Mouse (Mus musculus) brown adipose tissue, adult 24 weeks (tissue): ENCODE results near the gene Psme3. TPM values are rescaled to one million over a fixed set of nuclear protein-coding genes. Genes with fewer than 3 reads are reported as not detected.

Source experiments
- H3K27ac ChIP-seq: fragments of 200-500 bp; replicated peaks from 2 replicates; pipeline ENCODE4 v1.5.1; 2012; ENCODE audit warnings: low read depth, mild to moderate bottlenecking, low read length
- H3K4me1 ChIP-seq: fragments of 200-500 bp; 2 replicates; pipeline ENCODE4 v1.6.1; 2012; ENCODE audit warnings: low read length, mixed read lengths; ENCODE audit not compliant: control insufficient read depth, insufficient read depth, insufficient read length
- H3K4me3 ChIP-seq: fragments of 200-500 bp; 2 replicates; pipeline ENCODE4 v1.5.1; 2012; ENCODE audit warnings: low read depth, mild to moderate bottlenecking, low read length, moderate library complexity; ENCODE audit not compliant: insufficient read depth
- polyA plus RNA-seq: library from polyadenylated mRNA; stranded (reverse); fragments of >200 nt; gene quantifications from 2 replicates; pipeline ENCODE4 v1.2.4, GENCODE M21; 2012; ENCODE audit not compliant: missing spikeins, insufficient read depth, insufficient read length

Psme3 gene
- polyA plus RNA-seq, 1 experiment, result 79.6 TPM

GRCm38 (mm10) chr11:101354438-101355010, 38.5 kb downstream of the Psme3 start:
- H3K27ac ChIP-seq, result no peak overlapping the region
- no peak overlapping the region for H3K4me3 ChIP-seq
- H3K4me1 ChIP-seq, result no peaks in the 10 kb centered on the region

DNA sequence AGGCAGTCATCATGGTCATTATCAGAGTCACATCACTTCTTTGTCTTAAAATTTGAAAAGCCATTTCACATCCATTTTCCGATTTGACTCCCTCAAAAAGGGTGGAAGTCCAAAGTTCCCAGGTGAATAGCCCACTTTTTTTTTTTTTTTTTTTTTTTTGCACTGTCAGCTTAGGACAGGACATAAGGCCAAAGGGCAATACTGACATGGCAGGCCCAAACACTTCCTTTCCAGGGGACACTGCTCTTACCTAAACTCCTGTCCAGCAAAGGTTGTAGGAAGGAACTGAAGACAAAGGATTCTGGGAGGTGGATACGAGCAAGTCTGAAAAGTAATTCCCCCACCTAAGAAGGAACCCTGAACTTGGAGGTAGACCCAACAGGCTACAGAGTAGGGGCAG, 39.9 kb downstream of the Psme3 start:
- no peak overlapping the region for H3K4me3 ChIP-seq
- H3K27ac ChIP-seq, result no peak overlapping the region

GRCm38 (mm10) chr11:101357505-101358182, 41.6 kb downstream of the Psme3 start:
- Histone ChIP-seq H3K4me3 (no peak overlapping the region), H3K27ac (no peak overlapping the region), H3K4me1 (peaks cover 13% of the 10 kb centered on the region; the same call in 1 of the 2 replicates)

More for the DNA sequence above, 39.9 kb downstream of the Psme3 start:
- peaks cover 3% of the 10 kb centered on the region; the same call in 1 of the 2 replicates for H3K4me1 ChIP-seq

- Histone ChIP-seq H3K27ac (peak overlapping the region; percentile 49), H3K4me3 (no peak overlapping the region), H3K4me1 (peaks cover 16% of the 10 kb centered on the region; the same call in 1 of the 2 replicates)
Observed at GRCm38 (mm10) chr11:101359776-101360175, 43.8 kb downstream of the Psme3 start.

- H3K4me3 ChIP-seq, result no peak overlapping the region
- H3K27ac ChIP-seq, result peak overlapping the region; percentile 49
- H3K4me1 ChIP-seq, result peaks cover 16% of the 10 kb centered on the region; the same call in 1 of the 2 replicates
Observed at GRCm38 (mm10) chr11:101360651-101361113, 44.7 kb downstream of the Psme3 start.

DNA sequence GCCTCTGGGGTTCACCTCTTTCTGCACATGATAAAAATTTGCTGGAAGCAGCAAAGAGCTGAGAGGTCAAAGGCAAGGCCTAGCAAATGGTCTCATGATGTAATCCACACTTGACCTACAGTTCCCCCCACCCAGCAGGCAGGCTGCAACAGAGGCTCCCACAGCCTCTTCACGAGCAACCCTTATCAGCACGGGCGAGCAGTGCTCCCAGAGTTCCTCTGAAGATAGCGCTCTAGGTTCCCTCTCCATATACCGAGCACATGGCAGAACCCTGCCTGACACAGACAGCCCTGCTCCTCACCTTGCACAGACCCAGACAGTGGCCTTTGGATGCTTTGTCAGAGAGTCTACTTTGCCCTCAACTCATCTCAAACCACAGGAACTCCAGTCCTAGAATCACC, 48.5 kb downstream of the Psme3 start:
- Histone ChIP-seq H3K4me3 (no peak overlapping the region), H3K27ac (peak overlapping the region; percentile 19), H3K4me1 (peaks cover 16% of the 10 kb centered on the region; the same call in 1 of the 2 replicates)

- H3K4me3 ChIP-seq, result no peak within 1 kb of the TSS
- no peak within 1 kb of the TSS for H3K27ac ChIP-seq
- H3K4me1 ChIP-seq, result 0 out of 2 replicates have a peak, but pooled peaks cover 3% of the 10 kb centered on the region
Observed at GRCm38 (mm10) chr11:101367326-101367935, 51.4 kb downstream of the Psme3 start, which contains the start of gene G6pc. Gene G6pc (plus strand): TSS chr11:101367561.

DNA sequence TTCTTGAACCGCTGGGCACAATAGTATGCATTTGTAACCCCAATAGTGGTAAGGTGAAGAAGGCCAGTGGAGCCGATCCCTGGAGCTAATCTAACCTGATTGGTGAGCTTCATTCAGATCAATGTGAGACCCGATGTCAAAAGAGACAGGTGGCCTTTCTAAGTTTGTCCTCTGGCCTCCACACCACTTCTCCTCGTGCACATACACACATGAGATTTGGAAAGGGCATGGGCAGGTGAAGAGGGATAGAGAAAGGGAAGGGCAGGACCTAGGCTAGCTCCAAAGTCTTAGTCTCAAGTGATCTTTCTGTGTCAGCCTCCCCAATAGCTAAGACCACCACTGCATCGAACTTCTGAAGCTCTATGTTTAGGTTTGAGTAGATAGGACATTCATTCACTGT, 54.1 kb downstream of the Psme3 start:
- no peak overlapping the region for H3K4me3 ChIP-seq
- H3K27ac ChIP-seq, result no peak overlapping the region
- no peaks in the 10 kb centered on the region for H3K4me1 ChIP-seq

Other genes starting within 250 kb of the Psme3 start
- gene Naglu, start 246.2 kb upstream of the Psme3 start, polyA plus RNA-seq, result 4.4 and 7.1 TPM in 2 replicates
- not detected in 2 replicates for gene Hsd17b1, start 237.8 kb upstream of the Psme3 start, polyA plus RNA-seq
- gene Coasy, start 233.6 kb upstream of the Psme3 start, polyA plus RNA-seq, result 98.3 and 102 TPM in 2 replicates
- gene Mlx, start 228.9 kb upstream of the Psme3 start, polyA plus RNA-seq, result 55.0 and 67.5 TPM in 2 replicates
- gene Psmc3ip, start 220.8 kb upstream of the Psme3 start, polyA plus RNA-seq, result 1.7 and 3.6 TPM in 2 replicates
- gene Retreg3, start 196.3 kb upstream of the Psme3 start, polyA plus RNA-seq, result 43.7 and 49.6 TPM in 2 replicates
- gene Tubg1, start 196.3 kb upstream of the Psme3 start, polyA plus RNA-seq, result 46.6 and 49.2 TPM in 2 replicates
- 1.1 and 1.9 TPM in 2 replicates for gene Tubg2, start 160.3 kb upstream of the Psme3 start, polyA plus RNA-seq
- gene Cntnap1, start 145.7 kb upstream of the Psme3 start, polyA plus RNA-seq, result 7.2 and 11.2 TPM in 2 replicates
- 21.8 and 33.6 TPM in 2 replicates for gene Plekhh3, start 144.9 kb upstream of the Psme3 start, polyA plus RNA-seq
- 1.2 TPM in 1 of 2 replicates, not detected in the other for gene Ccr10, start 140.8 kb upstream of the Psme3 start, polyA plus RNA-seq
- 13.3 and 20.7 TPM in 2 replicates for gene Ezh1, start 89.8 kb upstream of the Psme3 start, polyA plus RNA-seq
- gene Ramp2, start 70.2 kb upstream of the Psme3 start, polyA plus RNA-seq, result 20.0 and 27.6 TPM in 2 replicates
- 109 and 141 TPM in 2 replicates for gene Vps25, start 62.5 kb upstream of the Psme3 start, polyA plus RNA-seq
- not detected in 2 replicates for gene Wnk4, start 55.6 kb upstream of the Psme3 start, polyA plus RNA-seq
- gene Cntd1, start 37.2 kb upstream of the Psme3 start, polyA plus RNA-seq, result 0.75 and 0.79 TPM in 2 replicates
- 134 and 144 TPM in 2 replicates for gene Coa3, start 37.1 kb upstream of the Psme3 start, polyA plus RNA-seq
- gene Becn1, start 13.9 kb upstream of the Psme3 start, polyA plus RNA-seq, result 38.3 and 48.7 TPM in 2 replicates
- gene Aoc2, start 8.8 kb downstream of the Psme3 start, polyA plus RNA-seq, result 0.55 TPM in 1 of 2 replicates, not detected in the other
- 156 and 209 TPM in 2 replicates for gene Aoc3, start 14.4 kb downstream of the Psme3 start, polyA plus RNA-seq
- gene G6pc, start 51.3 kb downstream of the Psme3 start, polyA plus RNA-seq, result not detected in 2 replicates
- 20.2 and 30.5 TPM in 2 replicates for gene Aarsd1, start 101.4 kb downstream of the Psme3 start, polyA plus RNA-seq
- gene Gm27029, start 108.6 kb downstream of the Psme3 start, polyA plus RNA-seq, result 7.1 and 9.8 TPM in 2 replicates
- 5.6 and 5.8 TPM in 2 replicates for gene Rundc1, start 108.9 kb downstream of the Psme3 start, polyA plus RNA-seq
- gene Ptges3l, start 109.1 kb downstream of the Psme3 start, polyA plus RNA-seq, result 3.8 and 4.2 TPM in 2 replicates
- gene Rpl27, start 126.1 kb downstream of the Psme3 start, polyA plus RNA-seq, result 376 and 386 TPM in 2 replicates
- 14.8 and 19.7 TPM in 2 replicates for gene Ifi35, start 132.2 kb downstream of the Psme3 start, polyA plus RNA-seq
- 3.7 and 3.8 TPM in 2 replicates for gene Rnd2, start 148.8 kb downstream of the Psme3 start, polyA plus RNA-seq
- 16.0 and 22.4 TPM in 2 replicates for gene Vat1, start 150.0 kb downstream of the Psme3 start, polyA plus RNA-seq
- 0.48 TPM in 1 of 2 replicates, not detected in the other for gene Brca1, start 235.7 kb downstream of the Psme3 start, polyA plus RNA-seq
- gene Nbr1, start 235.9 kb downstream of the Psme3 start, polyA plus RNA-seq, result 125 and 139 TPM in 2 replicates